In the genomic region with DNA sequence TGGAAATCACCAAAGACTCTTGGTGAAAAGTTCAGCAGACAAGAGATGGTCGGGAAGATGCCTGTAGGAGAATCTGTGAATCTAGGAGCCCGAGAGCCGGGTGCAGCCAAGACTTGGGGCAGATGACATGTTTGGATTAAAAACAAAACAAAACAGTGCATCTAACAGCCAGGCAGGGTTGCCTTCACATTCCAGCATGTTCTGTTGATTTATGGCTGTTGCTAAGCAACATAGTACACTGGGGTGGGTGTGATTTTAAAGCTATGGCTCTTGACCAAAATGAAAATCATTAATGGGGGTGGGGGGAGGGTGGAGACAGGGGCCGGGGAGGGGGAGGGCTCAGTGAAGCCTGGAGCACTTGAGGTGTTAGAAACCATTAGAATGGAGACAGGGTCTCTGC, we compare ENCODE assay signal across 18 mouse cellular contexts. TPM values are rescaled to one million over a fixed set of nuclear protein-coding genes. Genes with fewer than 3 reads are reported as not detected.
DNase-seq lines count a peak whose midpoint lies in the region; ATAC-seq and TF ChIP-seq lines count a peak whose summit lies in the region.
"Had no signal": no experiment of that assay in that cellular context is flagged by ENCODE, and none has a peak within 500 bp of the region (broad histone marks: within the 10 kb centered on the region; RNA-seq: fewer than 3 reads in every experiment).

No protein-coding gene starts in this region.

- no peak for TF ChIP-seq CTCF in kidney, postnatal 0 days (IDR thresholded peaks at IDR 0.05; ENCODE audit: low read depth)
- TF ChIP-seq CTCF in midbrain, postnatal 0 days (IDR thresholded peaks at IDR 0.05) = no peak

- no peaks in the 10 kb centered on the region for H3K36me3 ChIP-seq in forebrain, embryonic 16.5 days (ENCODE audit: control insufficient read depth, insufficient read depth)
- no peaks in the 10 kb centered on the region for H3K36me3 ChIP-seq in forebrain, embryonic 10.5 days (replicated peaks)
- H3K36me3 ChIP-seq in kidney, postnatal 0 days (ENCODE audit: insufficient read depth, low read length) = no peaks in the 10 kb centered on the region
- no peaks in the 10 kb centered on the region for H3K36me3 ChIP-seq in midbrain, postnatal 0 days (ENCODE audit: insufficient read depth, low read length)
- H3K36me3 ChIP-seq in midbrain, embryonic 10.5 days = no peaks in the 10 kb centered on the region
- H3K36me3 ChIP-seq: embryonic facial prominence, embryonic 10.5 days; heart, embryonic 12.5 days; hindbrain, embryonic 10.5 days; intestine, embryonic 15.5 days had no signal

- H3K4me1 ChIP-seq in forebrain, embryonic 16.5 days (replicated peaks; ENCODE audit: control insufficient read depth, insufficient read depth, low read length) = peaks cover 7% of the 10 kb centered on the region
- H3K4me1 ChIP-seq in forebrain, embryonic 10.5 days = peaks cover 16% of the 10 kb centered on the region; the same call in 1 of the 2 replicates
- H3K4me1 ChIP-seq in kidney, postnatal 0 days (replicated peaks; ENCODE audit: insufficient read depth, low read length) = no peaks in the 10 kb centered on the region
- H3K4me1 ChIP-seq in midbrain, postnatal 0 days (ENCODE audit: insufficient read depth, low read length) = no peaks in the 10 kb centered on the region; the same call in 1 of the 2 replicates
- peaks cover 14% of the 10 kb centered on the region for H3K4me1 ChIP-seq in midbrain, embryonic 10.5 days
- H3K4me1 ChIP-seq: heart, embryonic 12.5 days; intestine, embryonic 15.5 days had no signal

- DNase-seq in forebrain, embryonic 10.5 days (ENCODE audit: extremely low spot score, low spot score) = no peak
- DNase-seq in kidney, postnatal 0 days (ENCODE audit: low spot score) = peak; percentile 16
- DNase-seq in kidney, postnatal 4 days = no peak
- DNase-seq in midbrain, postnatal 0 days (ENCODE audit: low spot score) = peak; percentile 50
- DNase-seq in midbrain, embryonic 10.5 days (ENCODE audit: low spot score) = no peak
- DNase-seq: adrenal gland, adult 2 months; adrenal gland, postnatal 25 days; cerebellum, adult 2 months; cerebellum, postnatal 10 days; gastrocnemius, adult 2 months; gastrocnemius, postnatal 25 days had no signal

- H3K27me3 ChIP-seq in forebrain, embryonic 16.5 days (replicated peaks; ENCODE audit: control insufficient read depth, insufficient read depth, low read length) = no peaks in the 10 kb centered on the region
- H3K27me3 ChIP-seq in forebrain, embryonic 10.5 days (ENCODE audit: poor library complexity, severe bottlenecking) = no peaks in the 10 kb centered on the region
- no peaks in the 10 kb centered on the region for H3K27me3 ChIP-seq in kidney, postnatal 0 days (ENCODE audit: insufficient read depth, low read length)
- no peaks in the 10 kb centered on the region for H3K27me3 ChIP-seq in midbrain, postnatal 0 days (ENCODE audit: insufficient read depth, low read length)
- H3K27me3 ChIP-seq in midbrain, embryonic 10.5 days (ENCODE audit: low read depth, poor library complexity, severe bottlenecking) = no peaks in the 10 kb centered on the region

- WGBS in forebrain, embryonic 16.5 days = 30% methylated on average over 4 of the region's 4 CpGs
- WGBS in forebrain, embryonic 10.5 days = 83% methylated on average over 4 of the region's 4 CpGs
- WGBS in kidney, postnatal 0 days = 39% methylated on average over 4 of the region's 4 CpGs
- WGBS in midbrain, postnatal 0 days = 28% methylated on average over 4 of the region's 4 CpGs
- WGBS in midbrain, embryonic 10.5 days = 71% methylated on average over 4 of the region's 4 CpGs

- H3K4me3 ChIP-seq in forebrain, embryonic 16.5 days (replicated peaks; ENCODE audit: low read length) = no peak overlapping the region
- no peak overlapping the region for H3K4me3 ChIP-seq in forebrain, embryonic 10.5 days
- H3K4me3 ChIP-seq in kidney, postnatal 0 days (replicated peaks; ENCODE audit: low read depth, low read length) = no peak overlapping the region
- H3K4me3 ChIP-seq in midbrain, postnatal 0 days (ENCODE audit: low read depth, low read length) = no peak overlapping the region
- H3K4me3 ChIP-seq in midbrain, embryonic 10.5 days = no peak overlapping the region
- H3K4me3 ChIP-seq: embryonic facial prominence, embryonic 10.5 days; erythroblast, embryonic 14.5 days; gastrocnemius, adult 2 months; heart, embryonic 12.5 days; hindbrain, embryonic 10.5 days; intestine, embryonic 15.5 days had no signal

- no peak overlapping the region for H3K27ac ChIP-seq in forebrain, embryonic 16.5 days (ENCODE audit: low read length)
- no peak overlapping the region for H3K27ac ChIP-seq in forebrain, embryonic 10.5 days
- no peak overlapping the region for H3K27ac ChIP-seq in kidney, postnatal 0 days
- H3K27ac ChIP-seq in midbrain, postnatal 0 days (ENCODE audit: low read depth, low read length) = no peak overlapping the region
- H3K27ac ChIP-seq in midbrain, embryonic 10.5 days (replicated peaks) = no peak overlapping the region
- H3K27ac ChIP-seq: embryonic facial prominence, embryonic 10.5 days; gastrocnemius, adult 2 months; hindbrain, embryonic 10.5 days; intestine, embryonic 15.5 days had no signal

- H3K9ac ChIP-seq in forebrain, embryonic 16.5 days (replicated peaks; ENCODE audit: low read depth, low read length) = no peak overlapping the region
- H3K9ac ChIP-seq in kidney, postnatal 0 days (ENCODE audit: low read depth, low read length) = no peak overlapping the region
- H3K9ac ChIP-seq in midbrain, postnatal 0 days (replicated peaks; ENCODE audit: low read length, poor library complexity, severe bottlenecking) = no peak overlapping the region
- H3K9ac ChIP-seq: heart, embryonic 12.5 days; intestine, embryonic 15.5 days had no signal

- peak; percentile 67 for ATAC-seq in forebrain, embryonic 16.5 days
- no peak for ATAC-seq in kidney, postnatal 0 days (replicated peaks; ENCODE audit: low FRiP score, low read depth)
- ATAC-seq in midbrain, postnatal 0 days (ENCODE audit: low FRiP score) = no peak
- ATAC-seq: intestine, embryonic 15.5 days had no signal

- no peak overlapping the region for H3K4me2 ChIP-seq in forebrain, embryonic 16.5 days (ENCODE audit: low read length)
- no peak overlapping the region for H3K4me2 ChIP-seq in kidney, postnatal 0 days (ENCODE audit: low read length)
- no peak overlapping the region for H3K4me2 ChIP-seq in midbrain, postnatal 0 days (ENCODE audit: low read depth, low read length, poor library complexity, severe bottlenecking)
- H3K4me2 ChIP-seq: heart, embryonic 12.5 days; intestine, embryonic 15.5 days had no signal

- H3K9me3 ChIP-seq in forebrain, embryonic 16.5 days (ENCODE audit: control insufficient read depth, low read length) = no peaks in the 10 kb centered on the region
- no peaks in the 10 kb centered on the region for H3K9me3 ChIP-seq in forebrain, embryonic 10.5 days
- H3K9me3 ChIP-seq in kidney, postnatal 0 days (replicated peaks; ENCODE audit: low read length) = no peaks in the 10 kb centered on the region
- no peaks in the 10 kb centered on the region for H3K9me3 ChIP-seq in midbrain, postnatal 0 days (ENCODE audit: low read length)
- H3K9me3 ChIP-seq in midbrain, embryonic 10.5 days (replicated peaks) = no peaks in the 10 kb centered on the region
- H3K9me3 ChIP-seq: embryonic facial prominence, embryonic 10.5 days; hindbrain, embryonic 10.5 days; intestine, embryonic 15.5 days had no signal

RNA-seq across cellular contexts. Expression of a gene that starts 16.7 kb away (rescaled TPM):
- 34.2 and 38.3 TPM in 2 replicates for polyA plus RNA-seq in forebrain, embryonic 16.5 days (2015; fragmentation: Nextera tagmentation; extraction: Ambion mirVana)
- polyA plus RNA-seq in forebrain, embryonic 10.5 days (2016; fragmentation: Nextera tagmentation; extraction: Ambion mirVana) = 0.68 and 0.78 TPM in 2 replicates
- polyA plus RNA-seq in kidney, postnatal 0 days (2015; fragmentation: Nextera tagmentation; extraction: Ambion mirVana) = 0.04 and 0.11 TPM in 2 replicates
- 205 and 231 TPM in 2 replicates for total RNA-seq in midbrain, postnatal 0 days (2014; rRNA removed)
- polyA plus RNA-seq in midbrain, postnatal 0 days (2015; fragmentation: Nextera tagmentation; extraction: Ambion mirVana) = 89.0 and 91.8 TPM in 2 replicates
- polyA plus RNA-seq in midbrain, embryonic 10.5 days (2016; fragmentation: Nextera tagmentation; extraction: Ambion mirVana) = 0.48 and 0.83 TPM in 2 replicates
- total RNA-seq: granulocyte monocyte progenitor cell, adult 5-6 weeks had no signal
- polyA plus RNA-seq: erythroblast, embryonic 14.5 days had no signal

RNA-seq across cellular contexts. Expression of a gene that starts 21.1 kb away (rescaled TPM):
- polyA plus RNA-seq in forebrain, embryonic 16.5 days (2015; fragmentation: Nextera tagmentation; extraction: Ambion mirVana) = 7.2 and 7.3 TPM in 2 replicates
- polyA plus RNA-seq in forebrain, embryonic 10.5 days (2016; fragmentation: Nextera tagmentation; extraction: Ambion mirVana) = 12.3 and 13.0 TPM in 2 replicates
- 16.5 and 17.6 TPM in 2 replicates for polyA plus RNA-seq in kidney, postnatal 0 days (2015; fragmentation: Nextera tagmentation; extraction: Ambion mirVana)
- 22.6 and 26.2 TPM in 2 replicates for total RNA-seq in midbrain, postnatal 0 days (2014; rRNA removed)
- 15.6 and 15.8 TPM in 2 replicates for polyA plus RNA-seq in midbrain, postnatal 0 days (2015; fragmentation: Nextera tagmentation; extraction: Ambion mirVana)
- polyA plus RNA-seq in midbrain, embryonic 10.5 days (2016; fragmentation: Nextera tagmentation; extraction: Ambion mirVana) = 15.4 and 16.2 TPM in 2 replicates

RNA-seq across cellular contexts. Expression of a gene that starts 55.0 kb away (rescaled TPM):
- polyA plus RNA-seq in forebrain, embryonic 16.5 days (2015; fragmentation: Nextera tagmentation; extraction: Ambion mirVana) = 284 and 308 TPM in 2 replicates
- polyA plus RNA-seq in forebrain, embryonic 10.5 days (2016; fragmentation: Nextera tagmentation; extraction: Ambion mirVana) = 435 and 463 TPM in 2 replicates
- polyA plus RNA-seq in kidney, postnatal 0 days (2015; fragmentation: Nextera tagmentation; extraction: Ambion mirVana) = 513 and 542 TPM in 2 replicates
- 288 and 318 TPM in 2 replicates for total RNA-seq in midbrain, postnatal 0 days (2014; rRNA removed)
- 425 and 441 TPM in 2 replicates for polyA plus RNA-seq in midbrain, postnatal 0 days (2015; fragmentation: Nextera tagmentation; extraction: Ambion mirVana)
- 443 and 463 TPM in 2 replicates for polyA plus RNA-seq in midbrain, embryonic 10.5 days (2016; fragmentation: Nextera tagmentation; extraction: Ambion mirVana)

Comparison
In these comparisons a context has a peak if more than half of its experiments do, and no peak if none do; other contexts are left out.
1. DNase-seq: peak in kidney, postnatal 0 days (single experiment) and midbrain, postnatal 0 days (single experiment); none in forebrain, embryonic 10.5 days (single experiment), kidney, postnatal 4 days (0 of 2) and midbrain, embryonic 10.5 days (single experiment).
2. RNA of a gene that starts 16.7 kb away (polyA plus RNA-seq): 89.0 to 91.8 TPM in midbrain, postnatal 0 days and 34.2 to 38.3 TPM in forebrain, embryonic 16.5 days; 0.68 to 0.78 TPM in forebrain, embryonic 10.5 days, 0.48 to 0.83 TPM in midbrain, embryonic 10.5 days and 0.04 to 0.11 TPM in kidney, postnatal 0 days; every median in the first group is over 10 times any median in the second.